Mouse (Mus musculus): ENCODE measurements at regions not wholly inside any gene's neighbourhood (a gene's known extent, or its start where the extent isn't known, plus 50 kb on each side); places are given as distances from the start of the nearest gene placed in this dataset.
A peak's percentile ranks its signal among the peaks of the same experiment; 100 is the strongest.

- ATAC-seq (replicated peaks; ENCODE audit: low FRiP score, low TSS enrichment, low read depth) (no peak), DNase-seq (ENCODE audit: low spot score) (no peak)
- Histone ChIP-seq H3K27ac (ENCODE audit: low read depth) (no peak overlapping the region), H3K9me3 (ENCODE audit: control insufficient read depth, low read length) (no peaks in the 10 kb centered on the region), H3K4me1 (replicated peaks; ENCODE audit: control insufficient read depth, insufficient read depth, low read length) (no peaks in the 10 kb centered on the region), H3K9ac (ENCODE audit: low read length) (no peak overlapping the region), H3K36me3 (ENCODE audit: control insufficient read depth, insufficient read depth, low read length) (no peaks in the 10 kb centered on the region), H3K4me3 (ENCODE audit: low read depth, low read length) (no peak overlapping the region), H3K27me3 (replicated peaks; ENCODE audit: control insufficient read depth, insufficient read depth, low read length) (no peaks in the 10 kb centered on the region), H3K4me2 (ENCODE audit: low read length) (no peak overlapping the region)
- WGBS: 55% methylated on average over 8 of the region's 8 CpGs
Measured at GRCm38 (mm10) chr8:88945656-88946055, 98.3 kb downstream of the Sall1 start.

- H3K27me3 ChIP-seq (replicated peaks; ENCODE audit: control insufficient read depth, insufficient read depth, low read length): no peaks in the 10 kb centered on the region
- no peak for DNase-seq (ENCODE audit: low spot score)
- WGBS: 62% methylated on average over 4 of the region's 4 CpGs
- no peaks in the 10 kb centered on the region for H3K4me1 ChIP-seq (replicated peaks; ENCODE audit: control insufficient read depth, insufficient read depth, low read length)
- H3K9me3 ChIP-seq (ENCODE audit: control insufficient read depth, low read length): no peaks in the 10 kb centered on the region
- H3K27ac ChIP-seq (ENCODE audit: low read depth): no peak overlapping the region
- H3K9ac ChIP-seq (ENCODE audit: low read length): no peak overlapping the region
- H3K36me3 ChIP-seq (ENCODE audit: control insufficient read depth, insufficient read depth, low read length): no peaks in the 10 kb centered on the region
- ATAC-seq (replicated peaks; ENCODE audit: low FRiP score, low TSS enrichment, low read depth): no peak
- no peak overlapping the region for H3K4me2 ChIP-seq (ENCODE audit: low read length)
- no peak overlapping the region for H3K4me3 ChIP-seq (ENCODE audit: low read depth, low read length)
Measured at GRCm38 (mm10) chr8:88944038-88944437, 99.9 kb downstream of the Sall1 start.

- no peaks in the 10 kb centered on the region for H3K4me1 ChIP-seq (replicated peaks; ENCODE audit: control insufficient read depth, insufficient read depth, low read length)
- no peak overlapping the region for H3K27ac ChIP-seq (ENCODE audit: low read depth)
- no peak overlapping the region for H3K9ac ChIP-seq (ENCODE audit: low read length)
- 58% methylated on average over 16 of the region's 16 CpGs for WGBS
- H3K4me3 ChIP-seq (ENCODE audit: low read depth, low read length): no peak overlapping the region
- H3K4me2 ChIP-seq (ENCODE audit: low read length): no peak overlapping the region
- ATAC-seq (replicated peaks; ENCODE audit: low FRiP score, low TSS enrichment, low read depth): no peak
- H3K36me3 ChIP-seq (ENCODE audit: control insufficient read depth, insufficient read depth, low read length): no peaks in the 10 kb centered on the region
- H3K27me3 ChIP-seq (replicated peaks; ENCODE audit: control insufficient read depth, insufficient read depth, low read length): no peaks in the 10 kb centered on the region
- no peaks in the 10 kb centered on the region for H3K9me3 ChIP-seq (ENCODE audit: control insufficient read depth, low read length)
- DNase-seq (ENCODE audit: low spot score): no peak
Measured at GRCm38 (mm10) chr8:88939071-88939746, 104.8 kb downstream of the Sall1 start.

GRCm38 (mm10) chr8:88934708-88935107 is 109.3 kb downstream of the Sall1 start:
- 82% methylated on average over 5 of the region's 5 CpGs for WGBS
- H3K9ac ChIP-seq (ENCODE audit: low read length): no peak overlapping the region
- DNase-seq (ENCODE audit: low spot score) (no peak), ATAC-seq (replicated peaks; ENCODE audit: low FRiP score, low TSS enrichment, low read depth) (no peak)
- no peak overlapping the region for H3K4me2 ChIP-seq (ENCODE audit: low read length)
- no peaks in the 10 kb centered on the region; the same call in 1 of the 2 replicates for H3K4me1 ChIP-seq (replicated peaks; ENCODE audit: control insufficient read depth, insufficient read depth, low read length)
- H3K27ac ChIP-seq (ENCODE audit: low read depth): no peak overlapping the region
- H3K36me3 ChIP-seq (ENCODE audit: control insufficient read depth, insufficient read depth, low read length): no peaks in the 10 kb centered on the region
- H3K9me3 ChIP-seq (ENCODE audit: control insufficient read depth, low read length): no peaks in the 10 kb centered on the region
- no peaks in the 10 kb centered on the region for H3K27me3 ChIP-seq (replicated peaks; ENCODE audit: control insufficient read depth, insufficient read depth, low read length)
- H3K4me3 ChIP-seq (ENCODE audit: low read depth, low read length): no peak overlapping the region

GRCm38 (mm10) chr8:88931050-88931449 is 112.9 kb downstream of the Sall1 start:
- WGBS: 36% methylated on average over 5 of the region's 5 CpGs
- Histone ChIP-seq H3K9ac (ENCODE audit: low read length) (no peak overlapping the region), H3K4me1 (replicated peaks; ENCODE audit: control insufficient read depth, insufficient read depth, low read length) (peaks cover 13% of the 10 kb centered on the region)

GRCm38 (mm10) chr8:88930370-88930769 is 113.6 kb downstream of the Sall1 start:
- H3K36me3 ChIP-seq (ENCODE audit: control insufficient read depth, insufficient read depth, low read length): no peaks in the 10 kb centered on the region
- H3K4me2 ChIP-seq (ENCODE audit: low read length): no peak overlapping the region
- H3K27ac ChIP-seq (ENCODE audit: low read depth): no peak overlapping the region
- no peak for DNase-seq (ENCODE audit: low spot score)
- H3K9ac ChIP-seq (ENCODE audit: low read length): no peak overlapping the region
- no peaks in the 10 kb centered on the region for H3K27me3 ChIP-seq (replicated peaks; ENCODE audit: control insufficient read depth, insufficient read depth, low read length)
- H3K4me1 ChIP-seq (replicated peaks; ENCODE audit: control insufficient read depth, insufficient read depth, low read length): peaks cover 13% of the 10 kb centered on the region
- H3K9me3 ChIP-seq (ENCODE audit: control insufficient read depth, low read length): no peaks in the 10 kb centered on the region
- no peak for ATAC-seq (replicated peaks; ENCODE audit: low FRiP score, low TSS enrichment, low read depth)
- WGBS: 26% methylated on average over 2 of the region's 2 CpGs
- H3K4me3 ChIP-seq (ENCODE audit: low read depth, low read length): no peak overlapping the region

More at GRCm38 (mm10) chr8:88931050-88931449, 112.9 kb downstream of the Sall1 start:
- Histone ChIP-seq H3K9me3 (ENCODE audit: control insufficient read depth, low read length) (no peaks in the 10 kb centered on the region), H3K36me3 (ENCODE audit: control insufficient read depth, insufficient read depth, low read length) (no peaks in the 10 kb centered on the region), H3K27ac (ENCODE audit: low read depth) (no peak overlapping the region), H3K4me2 (ENCODE audit: low read length) (no peak overlapping the region), H3K4me3 (ENCODE audit: low read depth, low read length) (no peak overlapping the region), H3K27me3 (replicated peaks; ENCODE audit: control insufficient read depth, insufficient read depth, low read length) (no peaks in the 10 kb centered on the region)
- no peak for ATAC-seq (replicated peaks; ENCODE audit: low FRiP score, low TSS enrichment, low read depth)
- DNase-seq (ENCODE audit: low spot score): no peak

DNA sequence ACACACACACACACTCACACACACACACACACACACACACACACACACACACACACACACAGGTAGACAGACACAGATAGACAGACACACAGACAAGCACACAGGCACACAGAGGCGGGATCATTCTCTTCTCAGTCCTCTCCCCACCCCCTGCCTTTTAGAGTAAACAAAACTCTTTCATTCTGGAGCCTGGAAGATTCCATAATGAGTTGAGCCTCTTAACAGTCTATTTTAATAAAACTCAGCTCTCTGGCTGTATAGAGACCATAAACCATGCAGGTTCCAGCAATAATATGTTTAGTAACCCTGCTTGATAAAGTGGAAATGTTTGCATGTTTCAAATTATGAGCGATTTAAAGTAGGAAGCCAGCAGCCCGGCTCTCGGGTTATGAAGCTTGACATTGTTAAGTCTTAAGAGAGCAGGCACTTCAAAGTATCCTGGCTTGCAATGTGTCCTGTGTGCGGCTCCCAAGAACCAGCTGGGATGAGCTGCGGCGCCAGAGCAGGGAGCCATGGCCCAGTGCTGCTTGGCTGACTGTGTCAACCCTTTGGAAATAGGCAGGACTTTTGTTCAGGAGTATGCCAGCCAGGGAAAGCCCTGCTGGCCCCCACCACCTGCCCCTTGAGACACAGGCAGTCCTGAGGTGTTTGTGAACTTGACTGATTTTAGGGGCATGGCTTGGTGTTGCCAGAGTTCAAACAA is 115.1 kb downstream of the Sall1 start:
- Histone ChIP-seq H3K4me3 (ENCODE audit: low read depth, low read length) (no peak overlapping the region), H3K4me2 (ENCODE audit: low read length) (no peak overlapping the region), H3K36me3 (ENCODE audit: control insufficient read depth, insufficient read depth, low read length) (no peaks in the 10 kb centered on the region), H3K9ac (ENCODE audit: low read length) (no peak overlapping the region), H3K27ac (ENCODE audit: low read depth) (peak overlapping the region; percentile 66), H3K4me1 (replicated peaks; ENCODE audit: control insufficient read depth, insufficient read depth, low read length) (peaks cover 13% of the 10 kb centered on the region), H3K27me3 (replicated peaks; ENCODE audit: control insufficient read depth, insufficient read depth, low read length) (no peaks in the 10 kb centered on the region), H3K9me3 (ENCODE audit: control insufficient read depth, low read length) (no peaks in the 10 kb centered on the region)
- 29% methylated on average over 7 of the region's 7 CpGs for WGBS
- DNase-seq (ENCODE audit: low spot score) (peak; percentile 62), ATAC-seq (replicated peaks; ENCODE audit: low FRiP score, low TSS enrichment, low read depth) (no peak)

DNA sequence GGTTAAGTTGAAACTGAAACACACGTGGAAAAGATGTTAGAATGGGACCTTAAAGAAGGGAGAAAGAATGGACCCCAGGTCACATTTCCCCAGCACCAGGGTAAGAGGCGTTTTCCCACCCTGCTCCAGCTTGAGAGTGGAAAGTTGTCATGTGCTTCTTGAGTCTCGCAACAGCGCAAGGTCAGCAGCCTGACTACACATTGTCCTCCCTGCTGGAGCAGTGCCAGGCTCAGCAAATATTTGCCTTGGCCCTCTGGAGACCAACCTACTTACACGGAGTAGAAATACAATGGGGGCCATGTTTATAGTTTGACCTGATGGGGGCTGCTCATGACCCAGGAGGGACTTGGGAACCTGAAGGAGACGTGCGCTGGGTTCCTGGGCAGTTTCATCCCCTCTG is 121.1 kb downstream of the Sall1 start:
- WGBS: 56% methylated on average over 7 of the region's 7 CpGs
- H3K27me3 ChIP-seq (replicated peaks; ENCODE audit: control insufficient read depth, insufficient read depth, low read length): no peaks in the 10 kb centered on the region
- no peaks in the 10 kb centered on the region for H3K36me3 ChIP-seq (ENCODE audit: control insufficient read depth, insufficient read depth, low read length)
- no peaks in the 10 kb centered on the region for H3K4me1 ChIP-seq (replicated peaks; ENCODE audit: control insufficient read depth, insufficient read depth, low read length)
- DNase-seq (ENCODE audit: low spot score): no peak
- H3K9ac ChIP-seq (ENCODE audit: low read length): no peak overlapping the region
- peak; percentile 37; the same call in 1 of the 2 replicates for ATAC-seq (replicated peaks; ENCODE audit: low FRiP score, low TSS enrichment, low read depth)
- no peaks in the 10 kb centered on the region for H3K9me3 ChIP-seq (ENCODE audit: control insufficient read depth, low read length)
- no peak overlapping the region for H3K4me3 ChIP-seq (ENCODE audit: low read depth, low read length)
- H3K4me2 ChIP-seq (ENCODE audit: low read length): no peak overlapping the region
- no peak overlapping the region for H3K27ac ChIP-seq (ENCODE audit: low read depth)

DNA sequence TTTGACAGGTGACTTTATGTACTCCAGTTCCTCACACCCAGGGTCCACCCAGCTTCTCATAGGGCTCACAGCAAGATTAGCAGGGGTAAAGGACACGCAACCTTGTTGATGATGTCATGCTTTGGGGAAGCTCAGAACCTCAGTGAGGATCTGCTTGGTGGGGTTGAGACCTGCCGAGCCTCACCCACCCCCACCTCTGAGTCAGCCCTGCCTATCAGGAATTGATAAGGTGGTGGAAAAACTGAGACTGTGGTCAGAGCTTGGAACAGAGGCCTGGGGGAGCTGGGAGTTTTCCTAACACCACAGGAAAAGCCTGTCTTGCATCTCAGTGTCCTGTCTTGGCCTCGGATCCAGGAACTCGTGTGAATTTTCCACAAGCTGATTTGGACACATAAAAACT is 122.0 kb downstream of the Sall1 start:
- no peak overlapping the region for H3K9ac ChIP-seq (ENCODE audit: low read length)
- H3K4me3 ChIP-seq (ENCODE audit: low read depth, low read length): no peak overlapping the region
- H3K4me1 ChIP-seq (replicated peaks; ENCODE audit: control insufficient read depth, insufficient read depth, low read length): no peaks in the 10 kb centered on the region
- ATAC-seq (replicated peaks; ENCODE audit: low FRiP score, low TSS enrichment, low read depth) (no peak; the same call in 1 of the 2 replicates), DNase-seq (ENCODE audit: low spot score) (no peak)
- H3K27me3 ChIP-seq (replicated peaks; ENCODE audit: control insufficient read depth, insufficient read depth, low read length): no peaks in the 10 kb centered on the region
- H3K36me3 ChIP-seq (ENCODE audit: control insufficient read depth, insufficient read depth, low read length): no peaks in the 10 kb centered on the region
- no peaks in the 10 kb centered on the region for H3K9me3 ChIP-seq (ENCODE audit: control insufficient read depth, low read length)
- no peak overlapping the region for H3K4me2 ChIP-seq (ENCODE audit: low read length)
- H3K27ac ChIP-seq (ENCODE audit: low read depth): no peak overlapping the region
- WGBS: 66% methylated on average over 4 of the region's 4 CpGs
